Mouse (Mus musculus) midbrain, embryonic 10.5 days (tissue): ENCODE data around the gene 4931414P19Rik. TPM values are rescaled to one million over a fixed set of nuclear protein-coding genes. Genes with fewer than 3 reads are reported as not detected.

Source experiments
- DNase-seq: peaks from one replicate; pipeline ENCODE4 v3.0.0-alpha.2; 2017; ENCODE audit warnings: low spot score
- H3K27ac ChIP-seq: fragments of 300-500 bp; sonication (generic); replicated peaks from 2 replicates; pipeline ENCODE4 v1.5.1; 2016; ENCODE audit warnings: mild to moderate bottlenecking
- H3K27me3 ChIP-seq: fragments of 300-500 bp; sonication (generic); 2 replicates; pipeline ENCODE4 v1.6.1; 2016; ENCODE audit warnings: low read depth, mild to moderate bottlenecking; ENCODE audit not compliant: poor library complexity, severe bottlenecking
- H3K36me3 ChIP-seq: fragments of 300-500 bp; sonication (generic); 2 replicates; pipeline ENCODE4 v1.6.1; 2016; ENCODE audit warnings: mild to moderate bottlenecking, moderate library complexity
- H3K4me1 ChIP-seq: fragments of 300-500 bp; sonication (generic); 2 replicates; pipeline ENCODE4 v1.6.1; 2016
- H3K4me3 ChIP-seq: fragments of 300-500 bp; sonication (generic); 2 replicates; pipeline ENCODE4 v1.5.1; 2016; ENCODE audit warnings: mild to moderate bottlenecking, moderate library complexity
- H3K9me3 ChIP-seq: fragments of 300-500 bp; sonication (generic); replicated peaks from 2 replicates; pipeline ENCODE4 v1.6.1; 2016; ENCODE audit warnings: mild to moderate bottlenecking
- WGBS: fragments of 180-500 bp; shearing (Covaris S2); methylation state at CpG from one replicate; pipeline ENCODE4 v1.1.7; 2016; 5-methylcytosine and 5-hydroxymethylcytosine counted together
- polyA plus RNA-seq: library from polyadenylated mRNA; unstranded; fragments of >200 nt; fragmentation: Nextera tagmentation; extraction: Ambion mirVana; gene quantifications from 2 replicates; pipeline ENCODE4 v1.2.1, GENCODE M21; 2016

Gene 4931414P19Rik
- polyA plus RNA-seq, 1 experiment from 2014 or later = 11.0 TPM

DNA sequence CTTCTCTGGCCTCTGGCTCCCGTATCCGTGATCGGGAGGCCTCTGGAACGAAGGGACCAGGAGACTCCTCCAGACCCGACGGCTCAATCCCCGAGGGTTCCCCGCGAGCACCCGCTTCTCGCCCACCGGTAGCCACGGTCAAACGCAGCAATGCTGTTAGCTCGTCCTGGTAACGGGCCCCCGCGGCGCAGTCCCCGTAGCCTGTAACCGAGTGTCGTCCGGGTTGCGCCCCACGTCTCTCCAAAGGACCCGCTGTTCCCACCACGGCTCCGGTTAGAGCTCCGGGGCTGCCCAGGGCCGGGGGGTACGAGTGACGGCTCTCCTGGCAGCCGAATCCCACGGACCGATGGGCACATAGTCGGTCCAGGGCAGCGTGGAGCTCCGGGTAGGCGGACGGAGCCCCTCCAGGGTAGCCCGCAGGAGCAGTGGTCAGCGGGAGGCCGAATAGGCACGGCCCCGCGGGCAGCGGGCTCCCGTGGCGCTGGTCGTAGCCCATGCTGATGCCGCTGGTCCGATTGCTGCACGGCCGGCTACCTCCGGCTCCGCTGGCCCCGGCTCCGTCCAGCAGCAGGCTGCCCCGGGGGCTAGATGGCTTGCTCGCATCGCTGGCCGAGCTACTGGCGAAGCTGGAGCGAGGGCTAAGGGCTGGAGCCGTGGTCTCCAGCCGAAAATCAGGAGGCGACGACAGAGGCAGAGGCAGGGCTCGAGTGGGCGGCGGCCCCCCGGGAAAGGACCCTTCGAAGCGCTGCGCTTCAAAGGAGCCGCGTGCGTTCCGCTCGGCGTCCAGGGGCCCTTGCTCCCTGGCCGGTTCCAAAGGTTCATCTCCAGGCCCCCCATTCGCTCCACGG lies 29.3 kb downstream of the 4931414P19Rik start:
- Histone ChIP-seq H3K9me3 (no peaks in the 10 kb centered on the region), H3K36me3 (peaks cover 29% of the 10 kb centered on the region), H3K4me3 (peak overlapping the region; percentile 100), H3K4me1 (peaks cover 74% of the 10 kb centered on the region), H3K27me3 (no peaks in the 10 kb centered on the region), H3K27ac (peak overlapping the region; percentile 99)
- DNase-seq = peak; percentile 71
- under 1% methylated on average over 84 of the region's 84 CpGs for WGBS

DNA sequence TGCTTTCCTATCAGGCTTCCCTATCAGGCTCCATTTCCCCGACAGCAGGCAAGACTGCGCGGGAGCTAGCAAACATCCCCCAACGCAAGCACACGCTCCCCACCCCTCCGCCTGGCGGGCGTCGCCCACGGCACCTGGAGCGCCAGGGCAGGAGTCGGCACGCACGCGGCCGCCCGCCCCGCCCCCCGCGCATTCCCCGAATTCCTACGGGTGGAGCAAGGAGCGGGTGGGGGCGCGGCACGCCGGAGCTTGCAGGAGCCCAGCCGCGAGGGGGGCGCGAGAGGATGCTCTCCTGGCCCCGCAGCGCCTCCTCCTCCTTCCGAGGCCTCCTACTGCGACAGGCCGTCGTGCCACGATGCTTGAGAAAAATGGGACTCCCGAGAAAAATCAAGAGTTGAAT lies 30.2 kb downstream of the 4931414P19Rik start:
- 1% methylated on average over 39 of the region's 39 CpGs for WGBS

DNA sequence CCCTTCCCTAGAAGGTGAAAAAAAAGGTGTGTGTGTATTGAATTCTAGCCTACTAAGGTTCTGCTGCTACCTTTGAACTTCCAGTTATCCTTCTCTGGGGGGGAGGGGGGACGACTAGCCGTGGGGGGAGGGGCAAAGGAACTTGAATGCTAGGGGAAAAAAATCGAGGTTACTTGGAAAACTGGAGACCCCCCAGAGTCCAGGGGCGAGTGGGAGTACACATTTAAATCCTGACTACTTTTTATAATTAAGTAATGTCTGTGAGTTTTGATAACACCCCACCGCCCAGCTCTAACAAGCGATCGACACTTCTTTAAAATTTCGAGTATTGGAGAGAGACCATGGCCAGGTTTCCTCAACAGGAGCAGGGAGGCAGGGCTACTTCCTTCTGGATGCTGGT lies 30.8 kb downstream of the 4931414P19Rik start:
- 2% methylated on average over 8 of the region's 8 CpGs for WGBS
- H3K36me3 ChIP-seq = peaks cover 43% of the 10 kb centered on the region
- H3K27ac ChIP-seq = peak overlapping the region; percentile 99
- DNase-seq = no peak
- H3K4me1 ChIP-seq = peaks cover 87% of the 10 kb centered on the region
- H3K9me3 ChIP-seq = no peaks in the 10 kb centered on the region
- peak overlapping the region; percentile 100 for H3K4me3 ChIP-seq
- H3K27me3 ChIP-seq = no peaks in the 10 kb centered on the region

More for the DNA sequence above, 30.2 kb downstream of the 4931414P19Rik start:
- DNase-seq = peak; percentile 85
- Histone ChIP-seq H3K27me3 (no peaks in the 10 kb centered on the region), H3K9me3 (no peaks in the 10 kb centered on the region), H3K4me3 (peak overlapping the region; percentile 100), H3K27ac (peak overlapping the region; percentile 99), H3K36me3 (peaks cover 38% of the 10 kb centered on the region), H3K4me1 (peaks cover 82% of the 10 kb centered on the region)

DNA sequence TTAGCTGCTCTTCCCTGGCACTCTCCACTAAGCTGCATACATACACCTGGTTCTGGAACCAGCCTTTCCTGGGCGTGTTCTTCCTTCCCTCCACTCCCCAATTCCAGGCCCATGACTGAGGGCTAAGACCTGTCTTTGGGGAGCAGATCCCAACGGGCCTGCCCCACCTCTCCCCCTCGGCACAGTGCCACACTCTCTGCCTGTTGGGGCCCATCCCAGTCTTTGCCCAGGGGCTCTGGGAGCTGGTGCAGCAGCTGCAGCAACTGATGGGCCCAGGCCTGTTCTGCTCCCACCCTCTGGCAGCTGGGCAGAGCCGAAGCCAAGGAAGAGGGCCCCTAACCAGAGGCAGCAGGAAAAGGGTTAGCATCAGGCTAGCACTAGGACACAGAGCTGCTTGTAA lies 31.5 kb downstream of the 4931414P19Rik start:
- Histone ChIP-seq H3K9me3 (no peaks in the 10 kb centered on the region), H3K4me3 (peak overlapping the region; percentile 100), H3K27me3 (no peaks in the 10 kb centered on the region), H3K27ac (peak overlapping the region; percentile 99), H3K36me3 (peaks cover 51% of the 10 kb centered on the region), H3K4me1 (peaks cover 95% of the 10 kb centered on the region)
- DNase-seq = peak; percentile 48
- WGBS = 5% methylated on average over 4 of the region's 4 CpGs

DNA sequence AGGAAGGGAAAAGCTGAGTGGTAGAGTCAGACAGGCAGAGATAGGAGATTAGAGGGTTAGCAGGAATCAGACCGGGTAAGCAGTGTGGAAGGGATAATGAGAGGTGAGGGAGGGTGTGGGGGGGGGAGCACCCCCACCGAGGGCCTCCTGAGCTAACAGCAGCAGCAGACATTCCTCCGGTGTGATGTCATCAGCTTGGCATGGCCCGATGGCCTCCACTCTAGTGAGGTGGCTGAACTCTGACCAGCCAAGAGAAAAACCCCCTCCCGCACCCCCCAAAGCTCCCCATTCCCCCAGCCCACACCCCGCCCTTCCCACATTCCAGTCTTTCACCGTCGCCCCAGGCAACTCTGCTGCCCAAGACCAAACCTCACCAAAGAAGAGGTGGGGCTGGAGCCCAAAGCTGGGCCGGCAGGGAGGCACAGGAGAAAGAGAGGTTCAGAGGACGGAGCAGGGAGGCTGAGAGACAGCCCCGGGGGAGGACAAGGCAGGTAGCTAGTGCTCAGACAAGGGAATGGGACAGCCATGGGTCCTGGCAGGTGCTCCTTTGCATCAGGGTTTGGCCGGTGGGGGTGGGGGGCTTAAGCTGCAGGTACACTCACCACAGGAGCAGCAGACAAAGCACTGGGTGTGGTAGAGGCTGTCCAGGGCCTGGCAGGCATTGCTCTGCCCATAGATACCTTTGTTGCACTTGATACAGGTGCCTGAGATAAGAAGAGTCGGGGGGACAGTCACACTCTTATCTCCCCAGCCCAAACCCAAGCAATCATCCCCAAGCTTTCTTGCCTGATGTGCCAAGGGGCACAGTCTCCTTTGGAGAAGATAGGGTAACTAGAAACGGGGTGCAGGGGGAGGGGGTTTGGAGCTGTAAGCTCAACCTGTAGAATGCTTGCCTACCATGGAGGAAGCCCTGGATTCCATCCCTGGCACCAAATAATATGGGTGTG lies 32.7 kb downstream of the 4931414P19Rik start:
- Histone ChIP-seq H3K27ac (peak overlapping the region; percentile 99), H3K27me3 (no peaks in the 10 kb centered on the region), H3K4me1 (peaks cover 92% of the 10 kb centered on the region), H3K9me3 (no peaks in the 10 kb centered on the region), H3K4me3 (peak overlapping the region; percentile 100), H3K36me3 (peaks cover 63% of the 10 kb centered on the region)
- WGBS = 3% methylated on average over 14 of the region's 14 CpGs
- peak; percentile 93 for DNase-seq

DNA sequence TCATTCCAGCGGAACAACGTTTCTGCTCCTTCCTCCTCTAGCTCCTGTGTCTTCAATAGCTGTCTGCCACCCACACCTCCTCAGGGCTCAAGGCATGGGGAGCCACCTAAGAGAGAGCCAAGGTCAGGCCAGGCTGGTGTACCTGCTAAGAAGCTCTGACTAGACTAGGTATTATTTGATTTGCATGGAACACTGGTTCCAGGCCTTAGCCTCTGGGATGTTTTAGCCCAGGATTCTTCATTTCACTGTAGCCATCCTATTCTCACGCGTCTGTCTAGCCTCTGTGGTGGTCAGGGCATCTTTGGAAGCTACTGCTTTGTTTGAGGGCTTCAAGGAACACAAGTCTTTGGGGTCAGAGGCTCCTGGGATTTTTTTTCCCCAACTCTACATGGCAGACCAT lies 33.7 kb downstream of the 4931414P19Rik start:
- no peaks in the 10 kb centered on the region for H3K27me3 ChIP-seq
- H3K4me1 ChIP-seq = peaks cover 83% of the 10 kb centered on the region
- H3K9me3 ChIP-seq = no peaks in the 10 kb centered on the region
- peak overlapping the region; percentile 99 for H3K27ac ChIP-seq
- WGBS = 60% methylated on average over 4 of the region's 4 CpGs
- peak overlapping the region; percentile 100 for H3K4me3 ChIP-seq
- no peak for DNase-seq
- peaks cover 72% of the 10 kb centered on the region for H3K36me3 ChIP-seq

DNA sequence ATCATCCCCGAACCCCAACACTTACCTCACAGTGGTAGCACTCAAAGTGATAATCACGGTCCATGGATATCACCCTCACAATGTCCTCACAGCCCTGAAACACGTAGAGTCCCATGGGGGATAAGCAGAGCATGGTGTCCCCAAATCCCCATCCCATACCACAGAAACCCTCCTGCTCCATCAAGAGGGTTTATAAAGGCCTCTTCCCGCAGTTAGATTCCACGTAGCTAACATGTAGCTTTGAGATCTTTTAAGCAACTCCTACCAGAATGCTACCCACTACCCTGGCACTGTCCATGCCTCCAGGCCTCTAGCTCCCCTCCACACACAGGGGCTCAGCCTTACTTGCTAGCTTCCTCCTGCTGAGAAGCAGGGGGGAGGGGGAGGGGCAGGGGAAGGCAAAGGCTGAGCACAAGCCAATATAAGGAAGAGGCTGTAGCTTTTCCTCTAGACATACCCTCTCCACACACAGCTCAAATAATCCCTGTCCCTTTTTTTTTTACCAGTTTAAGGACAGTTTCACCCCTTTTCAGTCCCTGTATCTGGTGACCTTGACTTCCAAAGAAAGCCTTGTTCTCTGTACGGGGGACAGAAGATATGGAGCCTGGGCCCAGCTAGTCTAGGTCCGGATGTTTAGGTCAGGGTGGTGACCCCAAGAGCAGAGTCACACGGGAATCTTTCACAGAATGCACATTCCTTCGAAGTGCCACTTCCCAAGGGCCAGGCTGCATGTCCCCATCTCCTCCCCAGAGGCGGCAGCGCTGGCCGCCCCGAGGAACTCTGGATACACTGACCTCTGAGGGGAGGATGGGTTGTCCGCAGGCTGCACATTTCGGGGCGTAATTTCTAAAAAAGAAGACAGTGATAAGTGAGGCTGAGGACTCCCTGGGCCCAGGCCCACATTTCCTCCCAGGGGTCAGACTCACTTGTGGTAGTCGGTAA lies 36.1 kb downstream of the 4931414P19Rik start:
- Histone ChIP-seq H3K27ac (peak overlapping the region; percentile 71), H3K4me3 (peak overlapping the region; percentile 27), H3K9me3 (no peaks in the 10 kb centered on the region), H3K36me3 (peaks cover 84% of the 10 kb centered on the region), H3K27me3 (no peaks in the 10 kb centered on the region), H3K4me1 (peaks cover 61% of the 10 kb centered on the region)
- 56% methylated on average over 17 of the region's 17 CpGs for WGBS
- DNase-seq = peak; percentile 48

DNA sequence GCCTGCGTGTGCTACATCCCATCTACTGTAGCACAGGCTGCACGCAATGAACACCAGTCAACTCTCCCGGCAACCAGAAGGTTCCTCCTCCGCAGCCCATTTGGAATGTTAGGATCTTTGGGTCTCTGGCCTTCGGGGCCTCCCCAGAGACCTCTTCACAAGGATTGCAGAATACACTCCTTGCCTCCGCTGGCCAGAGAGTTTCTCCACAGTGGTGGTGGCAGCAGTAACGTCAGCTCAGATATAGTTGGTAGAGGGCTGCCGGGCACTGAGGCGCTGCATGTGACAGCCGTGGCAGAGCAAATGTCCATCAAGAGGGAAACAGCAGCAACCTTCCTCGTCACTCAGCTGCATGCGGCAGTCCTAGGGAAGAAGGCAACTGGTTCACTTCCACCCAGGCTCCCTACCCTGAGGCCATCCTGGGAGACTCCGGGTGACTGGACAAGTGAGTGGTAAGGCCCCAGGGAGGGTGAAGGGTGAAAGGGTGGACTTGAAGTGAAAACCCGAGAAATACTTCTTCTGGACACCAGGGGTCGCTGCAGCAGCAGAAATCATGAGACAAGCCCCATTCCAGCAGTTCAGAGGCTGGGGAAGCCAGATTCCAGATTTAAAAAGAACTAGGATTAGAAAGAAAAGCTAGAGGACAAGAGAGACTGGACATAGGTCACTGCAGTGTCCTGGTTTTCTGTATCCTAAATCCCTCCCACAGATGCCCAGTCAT lies 36.9 kb downstream of the 4931414P19Rik start:
- Histone ChIP-seq H3K4me1 (peaks cover 52% of the 10 kb centered on the region), H3K4me3 (0 out of 2 replicates have a peak overlapping the region, but pooled peaks have one; percentile 0), H3K27me3 (no peaks in the 10 kb centered on the region), H3K27ac (0 out of 2 replicates have a peak overlapping the region, but pooled peaks have one; percentile 71), H3K9me3 (no peaks in the 10 kb centered on the region), H3K36me3 (peaks cover 76% of the 10 kb centered on the region)
- WGBS = 76% methylated on average over 15 of the region's 15 CpGs
- peak; percentile 84 for DNase-seq

DNA sequence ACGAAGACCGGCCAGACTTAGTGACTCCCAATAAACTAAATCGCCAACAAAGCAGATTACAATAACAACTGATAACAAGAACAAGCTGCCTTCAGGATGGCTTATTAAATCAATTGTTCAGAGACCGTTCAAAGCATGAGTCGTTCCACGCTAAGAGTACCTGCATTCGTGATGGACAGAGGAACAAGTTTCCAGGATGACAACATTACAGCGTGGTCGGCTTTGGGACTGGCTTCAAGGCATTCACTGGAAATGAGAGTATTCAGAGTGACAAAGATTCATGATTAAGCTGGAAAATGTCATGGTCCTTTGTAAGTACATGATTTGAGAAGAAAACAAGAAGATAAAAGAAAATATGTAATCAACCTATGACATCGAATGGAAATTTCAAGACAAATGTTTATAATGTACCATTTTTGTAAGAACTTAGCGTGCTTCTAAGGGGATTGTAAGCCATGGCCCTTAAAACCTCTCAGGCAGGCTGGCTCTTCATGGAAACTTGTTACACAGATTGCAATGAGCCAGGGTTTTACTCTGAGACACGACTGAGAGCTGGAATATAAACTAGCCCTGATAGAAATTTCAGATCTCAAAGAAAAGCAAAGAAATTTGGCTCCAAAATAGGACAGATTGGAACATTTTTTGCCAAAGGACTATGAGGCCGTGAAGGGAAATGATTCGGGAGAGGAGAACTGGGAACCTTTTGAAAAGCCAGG lies 45.1 kb downstream of the 4931414P19Rik start:
- no peak overlapping the region for H3K4me3 ChIP-seq
- no peak overlapping the region for H3K27ac ChIP-seq
- H3K36me3 ChIP-seq = no peaks in the 10 kb centered on the region
- no peaks in the 10 kb centered on the region for H3K27me3 ChIP-seq
- no peak for DNase-seq
- no peaks in the 10 kb centered on the region for H3K9me3 ChIP-seq
- no peaks in the 10 kb centered on the region for H3K4me1 ChIP-seq
- 89% methylated on average over 14 of the region's 14 CpGs for WGBS

DNA sequence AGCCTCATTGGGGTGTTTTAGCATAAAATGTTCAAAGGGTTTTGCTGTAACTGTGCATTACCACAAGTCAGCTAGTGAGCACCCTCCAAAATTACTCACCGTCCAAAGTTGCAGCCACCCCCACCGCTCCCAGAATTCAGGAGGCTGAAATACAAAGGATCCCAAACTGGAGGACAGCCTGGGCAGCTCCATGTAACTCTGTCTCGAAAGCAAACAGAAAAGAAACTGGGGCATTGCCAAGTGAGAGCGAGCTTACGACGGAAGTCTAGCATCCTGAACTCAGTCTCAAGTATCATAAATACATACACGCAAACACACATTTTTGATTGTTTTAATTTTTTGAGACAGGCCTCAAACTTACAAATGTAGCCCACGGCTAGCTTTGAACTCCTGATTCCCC lies 48.5 kb downstream of the 4931414P19Rik start:
- Histone ChIP-seq H3K4me1 (peaks cover 16% of the 10 kb centered on the region), H3K36me3 (no peaks in the 10 kb centered on the region), H3K27ac (no peak overlapping the region), H3K9me3 (no peaks in the 10 kb centered on the region), H3K4me3 (no peak overlapping the region), H3K27me3 (no peaks in the 10 kb centered on the region)
- WGBS = 89% methylated on average over 8 of the region's 8 CpGs
- DNase-seq = no peak
